Mouse (Mus musculus) cerebellum, postnatal 14 days (tissue): ENCODE measurements around the gene Olfr1090.

Experiments
- DNase-seq, 2 experiments: peaks; one replicate each; pipeline ENCODE4 v3.0.0; 2021; ENCODE audit warnings: mixed read lengths in 2 of 2

The Olfr1090 gene

GRCm38 (mm10) chr2:86758893-86759292 is at the start of gene Olfr1090:
Gene Olfr1090, minus strand, starts transcription at chr2:86758993.
- no peak for DNase-seq

DNA sequence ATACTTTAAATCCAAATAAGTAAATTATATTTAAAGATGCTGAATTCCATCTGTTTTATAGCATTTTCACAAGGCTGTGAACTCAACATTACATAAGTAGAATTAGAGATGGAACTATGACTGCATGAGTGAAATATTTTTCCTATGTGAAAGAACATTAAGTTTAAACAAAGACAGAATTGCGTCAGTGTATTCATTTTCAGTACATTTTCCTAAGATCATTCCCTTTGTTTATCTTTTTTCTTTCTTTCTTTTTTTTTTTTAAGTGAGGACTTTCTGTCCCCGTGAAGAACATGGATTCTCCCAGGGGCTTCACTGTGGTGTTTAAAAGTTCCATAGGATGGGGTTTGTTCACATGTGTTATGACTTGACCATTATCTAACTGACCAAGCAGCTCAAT is 23.4 kb upstream of the Olfr1090 start, which contains the start of gene Olfr1093:
Gene Olfr1093, plus strand, starts transcription at position 301 of the 400 bp plus-strand sequence.
- no peak for DNase-seq

DNA sequence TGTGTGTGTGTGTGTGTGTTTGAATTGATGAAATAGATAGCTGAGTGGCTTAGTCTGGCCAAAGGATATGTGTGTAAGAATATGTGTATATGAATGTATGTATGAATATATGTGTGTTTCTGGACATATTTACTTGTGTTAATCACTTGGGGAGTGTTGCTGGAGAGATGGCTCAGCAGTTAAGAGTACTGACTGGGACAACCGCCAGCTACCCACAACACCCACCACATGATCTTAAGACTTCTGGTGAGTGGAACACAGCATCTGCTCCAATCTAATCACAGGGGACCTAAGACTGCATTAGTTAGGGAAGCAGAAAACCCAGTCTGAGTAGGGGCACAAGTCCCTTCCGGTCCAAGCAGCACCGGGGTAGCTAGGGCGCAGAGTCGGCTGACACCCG is 2.3 kb upstream of the Olfr1090 start:
- DNase-seq: peak; percentile 5 to 31

GRCm38 (mm10) chr2:86733601-86734000 is 25.2 kb downstream of the Olfr1090 start, which contains the start of gene Olfr1089:
Gene Olfr1089, minus strand, starts transcription at chr2:86733701.
- no peak for DNase-seq
